Mouse (Mus musculus): ENCODE measurements around the gene Olfr877. TPM values are rescaled to one million over a fixed set of nuclear protein-coding genes. Genes with fewer than 3 reads are reported as not detected.

The Olfr877 gene
- polyA plus RNA-seq, 1 experiment from 2014 or later = not detected

Other genes with a start within 250 kb of the Olfr877 start
- 6.6 and 7.3 TPM in 2 replicates for gene Spa17, start 240.5 kb upstream of the Olfr877 start, polyA plus RNA-seq (2014; fragmentation: Nextera tagmentation; extraction: Ambion mirVana)
- 113 and 126 TPM in 2 replicates for gene Tbrg1, start 197.0 kb upstream of the Olfr877 start, polyA plus RNA-seq (2014; fragmentation: Nextera tagmentation; extraction: Ambion mirVana)
- gene Panx3, start 185.0 kb upstream of the Olfr877 start, polyA plus RNA-seq (2014; fragmentation: Nextera tagmentation; extraction: Ambion mirVana) = not detected in 2 replicates
- not detected in 2 replicates for gene Olfr160, start 138.0 kb upstream of the Olfr877 start, polyA plus RNA-seq (2014; fragmentation: Nextera tagmentation; extraction: Ambion mirVana)
- gene Olfr874, start 109.2 kb upstream of the Olfr877 start, polyA plus RNA-seq (2014; fragmentation: Nextera tagmentation; extraction: Ambion mirVana) = not detected in 2 replicates
- not detected in 2 replicates for gene Olfr875, start 82.4 kb upstream of the Olfr877 start, polyA plus RNA-seq (2014; fragmentation: Nextera tagmentation; extraction: Ambion mirVana)
- not detected in 2 replicates for gene Olfr876, start 51.2 kb upstream of the Olfr877 start, polyA plus RNA-seq (2014; fragmentation: Nextera tagmentation; extraction: Ambion mirVana)
- gene Olfr145, start 42.5 kb downstream of the Olfr877 start, polyA plus RNA-seq (2014; fragmentation: Nextera tagmentation; extraction: Ambion mirVana) = not detected in 2 replicates
- not detected in 2 replicates for gene Olfr878, start 63.6 kb downstream of the Olfr877 start, polyA plus RNA-seq (2014; fragmentation: Nextera tagmentation; extraction: Ambion mirVana)
- gene Olfr881, start 137.6 kb downstream of the Olfr877 start, polyA plus RNA-seq (2014; fragmentation: Nextera tagmentation; extraction: Ambion mirVana) = not detected in 2 replicates
- gene Olfr883, start 171.5 kb downstream of the Olfr877 start, polyA plus RNA-seq (2014; fragmentation: Nextera tagmentation; extraction: Ambion mirVana) = not detected in 2 replicates
- gene Olfr884, start 192.3 kb downstream of the Olfr877 start, polyA plus RNA-seq (2014; fragmentation: Nextera tagmentation; extraction: Ambion mirVana) = not detected in 2 replicates
- not detected in 2 replicates for gene Olfr885, start 207.1 kb downstream of the Olfr877 start, polyA plus RNA-seq (2014; fragmentation: Nextera tagmentation; extraction: Ambion mirVana)
- gene Olfr887, start 229.8 kb downstream of the Olfr877 start, polyA plus RNA-seq (2014; fragmentation: Nextera tagmentation; extraction: Ambion mirVana) = not detected in 2 replicates

Measured in heart, embryonic 14.5 days (tissue).